Mouse (Mus musculus): Measurements from ENCODE around the gene Trnau1ap.
A peak's percentile ranks its signal among the peaks of the same experiment; 100 is the strongest.
"Not testable (repeated sequence)": the region's sequence is repeated elsewhere in the genome, so short reads cannot be mapped to it uniquely, and the experiment has no call there.

Trnau1ap gene

DNA sequence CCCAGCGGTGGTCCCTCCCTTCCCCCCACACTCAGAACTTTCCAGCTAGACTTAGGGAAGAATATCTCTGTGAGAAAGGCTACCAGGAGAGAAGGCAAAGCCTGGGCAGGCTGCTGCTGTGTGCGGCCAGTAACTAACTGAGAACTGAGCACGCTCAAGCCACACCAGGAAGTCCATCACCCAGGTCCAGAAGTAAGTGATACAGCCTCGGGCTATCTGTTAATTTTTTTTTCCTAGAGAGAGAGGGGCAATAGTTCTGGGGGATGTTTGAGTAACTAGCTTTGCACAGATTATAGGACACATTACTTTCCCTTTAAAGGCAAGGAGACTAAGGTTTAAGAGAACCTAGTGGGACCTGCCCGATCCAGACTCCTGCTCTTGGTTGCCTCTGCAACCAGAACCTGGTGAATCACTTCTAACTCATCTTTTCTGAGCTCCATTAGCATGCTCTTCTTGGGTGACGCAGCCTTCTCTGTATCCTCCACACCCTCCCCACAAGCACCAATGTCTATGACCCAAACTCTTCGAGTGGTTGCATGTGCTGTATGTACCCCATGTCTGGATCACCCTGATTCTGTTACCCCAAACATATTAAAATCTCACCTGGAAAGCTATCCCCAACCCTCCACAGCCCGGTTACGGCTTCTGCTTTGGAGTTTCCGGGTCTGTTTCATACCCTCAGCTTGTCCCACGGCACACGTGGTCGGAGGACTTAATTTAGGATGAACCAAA, 15.2 kb upstream of the Trnau1ap start:
- peak; percentile 62 for DNase-seq (ENCODE audit: low read depth, low spot score)

DNA sequence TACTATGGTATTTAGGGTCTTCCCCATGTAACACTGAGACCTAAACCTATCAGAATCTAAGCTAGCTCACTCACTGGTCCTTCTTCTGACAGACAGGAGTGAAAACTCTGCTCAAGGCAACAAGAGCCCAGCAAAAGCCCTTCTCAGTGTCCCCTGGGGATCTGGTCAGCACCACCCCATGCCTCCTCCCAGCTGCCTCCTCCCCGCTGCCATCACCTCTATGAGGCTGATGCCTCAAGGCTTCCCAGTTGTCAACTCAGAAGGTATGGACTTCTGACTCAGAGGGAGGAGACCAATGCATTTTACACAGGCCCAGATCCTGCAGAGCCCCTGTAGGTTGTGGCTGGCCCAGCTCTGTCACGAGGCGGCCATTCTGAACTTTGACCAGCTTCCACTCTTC, 12.1 kb upstream of the Trnau1ap start:
- DNase-seq (ENCODE audit: low read depth, low spot score): no peak

DNA sequence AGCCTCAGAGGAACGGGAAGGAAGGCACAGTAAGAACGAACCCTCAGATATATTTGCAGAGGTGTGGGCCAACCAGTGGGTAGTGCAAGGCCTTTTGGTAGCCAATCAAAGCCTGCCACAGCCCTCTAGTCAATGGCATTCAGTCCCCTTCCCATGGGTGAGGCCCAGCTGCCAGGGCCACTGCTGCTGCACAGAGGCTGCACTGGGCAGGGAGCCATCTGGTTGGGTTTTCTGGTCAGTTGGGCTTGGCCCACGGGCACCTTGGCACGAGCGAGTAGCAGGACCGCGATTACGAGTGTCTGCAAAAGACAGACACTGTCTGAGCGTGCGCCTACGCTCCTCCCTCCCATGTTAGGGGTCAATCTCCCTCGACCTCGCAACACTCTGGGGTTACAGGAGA, 9.6 kb upstream of the Trnau1ap start:
- no peak for DNase-seq (ENCODE audit: low read depth, low spot score)

DNA sequence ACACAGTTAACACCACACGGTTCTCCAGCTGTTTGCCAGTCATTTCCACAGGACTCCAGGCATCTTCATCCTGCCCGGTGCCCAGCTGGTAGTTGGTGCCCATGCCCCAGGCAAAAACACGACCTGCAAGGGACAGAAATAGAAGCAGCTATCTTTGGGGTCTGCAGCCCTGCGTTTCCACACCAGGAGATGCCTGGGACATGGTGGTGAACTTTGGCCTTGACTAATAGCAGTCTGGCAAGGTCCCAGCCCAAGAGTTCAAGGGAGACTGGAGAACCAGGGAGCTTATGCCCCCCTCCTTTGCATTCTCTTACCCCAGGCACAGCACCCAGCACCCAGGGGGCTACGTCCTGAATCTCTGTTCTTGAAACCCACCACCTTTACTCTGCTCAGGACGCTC, 3.5 kb upstream of the Trnau1ap start:
- no peak for DNase-seq (ENCODE audit: low read depth, low spot score)

DNA sequence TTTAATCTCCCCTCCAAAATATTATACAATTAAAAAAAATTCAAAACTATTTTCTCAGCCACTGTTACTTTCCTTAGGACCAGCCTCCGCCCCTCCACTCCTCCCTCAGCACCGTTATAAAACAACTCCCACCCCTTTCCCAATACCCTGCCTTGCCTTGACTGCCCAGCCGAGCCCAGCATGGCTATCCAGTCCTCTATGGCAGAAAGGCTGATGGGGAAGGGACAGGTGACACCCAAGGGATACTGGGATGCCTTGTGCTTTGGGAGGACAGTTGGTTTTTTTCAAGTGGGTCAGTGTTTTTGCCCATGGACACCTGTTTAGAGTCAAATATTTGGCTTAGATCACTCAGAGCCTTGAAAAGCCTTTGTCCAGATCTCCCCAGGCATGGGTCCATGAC, 2.6 kb upstream of the Trnau1ap start:
- no peak for DNase-seq (ENCODE audit: low read depth, low spot score)

DNA sequence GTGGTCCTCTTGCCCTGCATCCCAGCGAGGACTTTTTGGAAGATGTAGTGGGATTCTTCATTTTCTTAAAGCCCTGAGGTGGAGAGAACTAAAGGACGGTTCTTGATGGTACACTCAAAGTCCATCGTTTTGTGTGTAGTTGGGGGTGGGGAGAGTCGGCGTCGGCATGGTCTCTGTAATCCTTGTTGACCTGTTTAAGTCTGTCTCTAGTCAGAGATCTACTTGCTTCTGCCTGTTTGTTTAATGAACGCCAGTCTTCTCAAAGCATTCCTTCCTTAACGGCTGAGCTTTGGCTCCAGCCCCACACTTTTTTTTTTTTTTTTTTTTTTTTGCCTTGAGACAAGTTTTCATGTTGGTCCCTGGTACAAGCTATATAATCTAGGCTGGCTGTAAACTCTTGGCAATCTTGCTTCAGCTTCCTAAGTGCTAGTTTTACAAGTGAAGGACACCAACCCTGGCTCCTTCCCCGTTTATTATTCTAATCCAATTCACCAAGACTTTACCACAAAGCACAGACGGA, 557 bp upstream of the Trnau1ap start:
- DNase-seq (ENCODE audit: low read depth, low spot score): no peak

DNA sequence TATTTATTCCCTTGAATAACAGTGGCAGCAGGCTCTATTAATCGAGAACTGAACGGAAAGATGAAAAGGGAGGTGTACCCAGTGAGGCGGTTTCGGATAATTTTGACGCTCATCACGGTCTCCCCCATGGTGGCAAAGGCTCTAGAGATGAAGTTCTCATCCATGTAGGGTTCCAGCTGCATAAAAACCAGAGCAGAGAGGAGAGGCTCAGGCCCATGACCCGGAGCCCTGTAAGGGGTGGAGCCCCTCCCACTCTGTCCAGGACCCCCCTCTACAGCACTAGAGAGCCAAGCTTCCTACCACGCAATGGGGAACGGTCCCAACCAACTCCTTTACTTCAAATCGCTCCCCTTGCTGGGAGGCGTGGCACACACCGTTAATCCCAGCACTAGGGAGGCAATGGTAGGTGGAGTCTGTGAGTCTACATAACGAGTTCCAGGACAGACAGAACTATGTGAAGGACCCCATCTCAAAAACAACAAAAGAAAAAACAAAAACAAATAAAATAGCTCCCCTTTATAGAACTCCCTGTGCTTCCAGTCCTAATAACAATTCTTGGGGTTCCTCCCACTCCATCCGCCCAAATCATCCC, 851 bp downstream of the Trnau1ap start:
- DNase-seq (ENCODE audit: low read depth, low spot score): peak; percentile 45

DNA sequence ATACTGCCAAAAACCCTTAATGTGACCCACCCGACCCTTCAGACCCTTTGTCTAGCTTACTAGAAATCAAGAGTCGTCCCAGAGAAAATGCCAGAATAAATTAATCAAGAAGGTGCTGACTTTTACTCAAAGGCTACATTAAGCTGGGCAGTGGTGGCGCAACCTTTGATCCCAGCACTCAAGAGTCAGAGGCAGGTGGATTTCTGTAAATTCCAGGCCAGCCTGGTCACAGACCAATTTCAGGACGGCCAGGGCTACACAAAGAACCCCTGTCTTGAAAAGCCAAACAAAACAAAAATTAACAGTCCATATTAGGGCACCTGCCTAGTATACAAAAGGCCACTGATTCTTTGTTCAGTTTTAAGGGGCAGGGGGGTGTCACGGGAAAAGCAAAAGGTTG, 2.9 kb downstream of the Trnau1ap start:
- no peak for DNase-seq (ENCODE audit: low read depth, low spot score)

DNA sequence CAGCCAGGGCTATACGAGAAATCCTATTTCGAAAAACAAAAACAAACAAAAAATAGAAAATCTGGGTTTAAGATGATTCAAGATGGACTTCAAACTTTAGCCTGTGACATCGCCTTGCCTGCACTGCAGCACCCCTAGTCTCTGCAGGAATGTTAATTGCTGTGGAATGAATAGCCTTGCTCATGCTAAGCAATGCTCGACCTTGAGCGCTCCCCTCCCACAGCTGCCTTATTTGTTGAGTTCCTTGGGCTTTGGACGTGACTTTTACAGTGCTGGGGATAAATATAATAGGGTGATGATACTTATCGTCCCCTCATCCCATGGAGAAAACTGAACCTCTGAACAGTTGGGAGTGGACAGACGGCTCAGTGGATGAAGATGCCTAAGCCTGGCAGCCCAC, 13.6 kb downstream of the Trnau1ap start:
- DNase-seq (ENCODE audit: low read depth, low spot score): peak; percentile 92

DNA sequence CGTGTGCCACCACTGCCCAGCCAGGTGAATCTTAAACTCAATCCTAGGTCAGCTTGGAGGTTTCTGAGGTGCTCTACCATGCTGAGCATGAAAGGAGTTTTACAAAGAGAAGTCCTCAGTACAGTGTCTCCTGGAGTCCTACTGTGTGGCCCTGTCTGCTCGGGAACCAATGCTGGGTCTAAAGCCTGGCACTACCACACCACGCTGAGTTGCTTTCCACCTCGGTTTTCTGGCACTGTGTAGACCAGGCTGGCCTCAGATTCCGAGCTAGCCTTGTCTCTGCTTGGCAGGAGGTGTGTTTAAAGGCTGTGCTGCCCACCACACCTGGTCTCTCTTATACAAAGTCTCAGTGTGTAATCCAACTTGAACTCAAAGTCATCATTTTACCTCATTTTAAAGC, 16.7 kb downstream of the Trnau1ap start:
- no peak for DNase-seq (ENCODE audit: low read depth, low spot score)

DNA sequence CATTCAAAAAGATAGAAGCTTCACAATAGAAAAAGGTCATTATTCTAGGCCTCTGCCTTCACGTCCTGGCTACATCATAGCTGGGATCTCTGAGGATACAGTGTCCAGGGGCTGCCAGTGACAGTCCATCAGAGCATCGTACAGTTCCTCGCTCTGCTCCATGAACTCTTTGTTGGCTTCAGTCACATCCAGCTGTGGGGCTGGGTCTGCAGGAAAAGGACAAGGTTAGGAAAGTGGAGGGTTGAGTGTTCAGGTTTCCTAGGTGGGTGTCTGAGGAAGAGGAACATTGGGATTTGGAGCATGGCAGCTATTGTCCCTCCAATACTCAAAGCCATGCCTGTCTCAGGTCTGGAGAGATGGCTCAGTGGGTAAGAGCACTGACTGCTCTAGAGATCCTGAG, 17.5 kb downstream of the Trnau1ap start:
- peak; percentile 77 for DNase-seq (ENCODE audit: low read depth, low spot score)

DNA sequence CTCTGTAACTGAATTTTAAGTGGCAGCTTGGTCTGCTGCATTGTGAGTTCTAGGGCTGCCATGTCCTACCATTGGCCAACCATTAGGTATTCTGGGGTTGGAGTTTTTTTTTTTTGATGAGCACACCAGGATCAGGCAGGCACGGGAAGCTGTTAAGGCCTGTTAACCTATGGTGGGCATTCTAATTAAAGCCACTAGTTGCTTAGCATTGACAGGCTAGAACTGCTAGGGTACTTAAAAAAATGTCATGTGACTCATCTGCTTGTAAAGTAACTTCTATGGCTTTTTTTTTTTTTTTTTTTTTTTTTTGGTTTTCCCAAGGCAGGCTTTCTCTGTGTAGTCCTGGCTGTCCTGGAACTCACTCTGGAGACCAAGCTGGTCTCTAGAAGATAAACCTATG, 18.1 kb downstream of the Trnau1ap start:
- peak; percentile 74 for DNase-seq (ENCODE audit: low read depth, low spot score)

DNA sequence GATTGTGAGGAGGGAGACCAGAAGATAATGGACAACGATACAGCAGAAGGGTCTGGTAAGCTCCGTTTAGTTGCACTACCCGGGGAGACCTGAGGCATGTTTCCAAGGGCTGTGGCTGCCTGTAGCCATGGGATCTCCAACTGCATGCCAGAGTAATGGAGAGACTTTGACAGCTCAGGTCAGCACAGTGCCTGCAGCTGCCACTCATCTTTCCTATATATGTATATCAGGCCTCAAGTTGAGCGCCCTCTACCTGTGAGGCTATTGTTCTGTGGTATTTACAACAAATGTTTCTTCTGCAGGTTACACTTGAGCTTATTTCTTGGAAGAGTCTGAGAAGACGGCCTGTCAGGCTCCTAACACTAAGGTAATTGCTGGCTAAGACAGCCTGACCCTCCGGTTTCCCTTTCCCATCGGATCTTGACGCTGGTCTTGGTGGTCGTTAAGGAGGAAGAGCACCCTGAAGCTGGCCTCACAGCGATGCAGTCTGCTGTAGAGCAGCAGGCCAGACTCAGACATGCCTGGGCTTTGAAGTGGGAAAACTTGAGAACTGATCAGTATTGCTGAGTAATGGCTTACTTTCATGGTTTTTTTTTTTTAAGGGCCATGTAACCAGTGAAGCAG, 19.4 kb downstream of the Trnau1ap start:
- peak; percentile 77 for DNase-seq (ENCODE audit: low read depth, low spot score)

DNA sequence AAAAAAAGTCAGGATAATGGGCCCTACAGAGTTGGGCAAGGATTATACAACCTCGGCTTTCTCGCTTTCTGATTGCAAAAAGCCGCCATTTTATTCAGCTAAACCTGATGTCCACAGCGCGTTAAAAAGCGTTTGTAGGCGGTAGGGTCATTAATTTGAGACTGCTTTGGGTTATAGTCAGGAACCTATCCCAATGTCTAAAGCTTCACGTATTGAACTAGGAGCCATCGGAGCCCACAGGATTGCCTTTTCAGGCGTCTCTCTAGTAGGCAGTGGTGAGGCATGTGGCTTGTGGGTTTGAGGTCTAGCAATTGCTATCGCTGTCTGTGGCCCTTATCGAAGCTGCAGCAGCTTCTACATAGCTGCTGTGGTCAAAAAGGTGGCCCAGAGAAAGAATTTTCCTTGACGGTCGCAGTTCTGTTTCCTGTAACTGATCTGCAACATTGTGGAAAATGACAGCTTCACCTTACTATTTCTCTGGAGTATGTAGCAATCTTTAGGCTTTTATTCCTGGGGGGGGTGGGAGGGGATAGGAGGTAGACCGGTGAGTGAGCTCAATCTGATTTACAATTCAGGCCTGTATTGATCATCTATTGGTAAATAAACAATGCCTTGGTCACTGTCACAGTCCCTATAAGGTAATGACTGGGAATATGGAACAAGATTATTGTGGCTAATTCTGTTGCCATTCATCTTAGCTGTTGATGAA, 20.0 kb downstream of the Trnau1ap start:
- DNase-seq (ENCODE audit: low read depth, low spot score): no peak

DNA sequence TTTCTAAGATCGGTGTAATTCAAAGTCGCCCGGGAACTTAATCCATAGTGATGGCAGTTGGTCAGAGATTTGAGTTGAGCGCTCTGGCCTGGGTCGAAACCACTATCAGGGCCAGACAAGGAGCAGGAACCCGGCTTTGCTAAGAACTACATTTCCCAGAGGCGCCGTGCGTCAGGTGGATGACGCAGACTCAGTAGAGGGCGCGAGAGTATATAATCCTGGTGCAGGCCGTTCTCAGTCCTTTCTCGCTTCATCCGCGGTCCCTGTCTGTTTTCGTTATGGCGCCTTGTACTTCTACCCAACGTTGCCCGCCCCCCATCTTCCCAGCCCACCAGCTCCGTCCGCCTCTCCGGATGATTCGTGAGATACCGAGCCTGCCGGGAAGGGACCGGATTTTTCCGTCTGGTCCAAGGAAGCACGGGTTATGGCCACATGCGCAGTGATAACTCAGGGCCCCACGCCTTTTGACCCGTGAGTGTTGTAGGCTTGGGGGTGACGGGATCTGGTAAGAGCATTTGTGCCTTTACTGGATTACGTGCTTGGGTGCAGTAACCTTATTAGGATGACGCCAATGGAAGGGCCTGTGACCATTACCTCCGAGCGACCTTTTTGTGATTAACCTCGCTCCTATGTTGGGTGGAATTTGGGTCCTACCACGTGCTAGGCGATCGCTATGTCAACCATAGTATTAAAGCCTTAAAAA, 20.8 kb downstream of the Trnau1ap start:
- peak; percentile 95 for DNase-seq (ENCODE audit: low read depth, low spot score)

DNA sequence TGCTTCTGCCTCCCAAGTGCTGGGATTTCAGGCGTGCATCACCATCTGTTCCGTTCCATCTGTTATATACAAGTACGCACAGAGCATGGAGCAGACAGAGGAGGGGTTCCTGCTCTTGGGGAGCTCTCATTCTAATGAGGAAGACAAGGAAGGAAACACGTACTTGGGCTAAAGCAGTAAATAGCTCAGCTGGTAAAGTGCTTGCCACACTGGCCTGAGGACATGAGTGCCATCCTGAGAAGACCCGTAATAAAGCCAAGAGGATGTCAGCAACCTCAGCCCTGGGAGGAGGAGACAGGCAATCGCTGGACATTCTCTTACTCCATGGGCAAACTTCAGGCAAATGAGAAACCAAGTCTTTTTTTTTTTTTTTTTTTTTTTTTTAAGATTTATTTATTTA, 23.3 kb downstream of the Trnau1ap start:
- DNase-seq (ENCODE audit: low read depth, low spot score): no peak

DNA sequence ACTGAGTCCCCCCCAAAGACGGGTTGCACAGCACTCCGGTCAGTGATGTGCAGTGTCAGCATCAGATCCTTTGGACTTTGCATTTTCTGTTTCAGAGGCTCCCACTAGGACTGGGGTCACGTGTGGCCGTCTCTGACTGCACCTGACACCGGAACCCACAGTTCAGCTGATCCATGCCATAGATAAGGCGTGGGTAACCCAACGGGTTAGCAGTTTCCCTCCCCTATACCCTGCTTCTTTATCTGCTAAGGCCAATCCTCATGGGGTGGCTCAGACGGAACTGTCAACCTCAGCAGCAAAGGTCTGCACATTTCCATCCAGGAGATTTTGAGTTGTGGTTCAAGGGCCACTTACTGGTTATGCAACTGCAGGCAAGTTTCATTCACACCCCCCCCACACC, 24.1 kb downstream of the Trnau1ap start:
- no peak for DNase-seq (ENCODE audit: low read depth, low spot score)

DNA sequence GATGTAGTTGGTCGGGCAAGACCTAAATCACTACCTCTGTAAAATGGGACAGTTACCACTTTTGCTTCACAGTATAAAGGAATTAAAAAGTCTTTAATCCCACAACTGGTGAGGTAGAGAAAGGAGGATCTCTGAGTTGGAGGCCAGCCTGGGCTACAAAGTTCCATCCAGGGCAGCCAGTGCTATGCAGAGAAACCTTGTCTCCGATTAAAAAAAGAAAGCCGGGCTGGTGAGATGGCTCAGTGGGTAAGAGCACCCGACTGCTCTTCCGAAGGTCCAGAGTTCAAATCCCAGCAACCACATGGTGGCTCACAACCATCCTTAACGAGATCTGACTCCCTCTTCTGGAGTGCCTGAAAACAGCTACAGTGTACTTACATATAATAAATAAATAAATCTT, 25.9 kb downstream of the Trnau1ap start:
- not testable (repeated sequence) for DNase-seq (ENCODE audit: low read depth, low spot score)

DNA sequence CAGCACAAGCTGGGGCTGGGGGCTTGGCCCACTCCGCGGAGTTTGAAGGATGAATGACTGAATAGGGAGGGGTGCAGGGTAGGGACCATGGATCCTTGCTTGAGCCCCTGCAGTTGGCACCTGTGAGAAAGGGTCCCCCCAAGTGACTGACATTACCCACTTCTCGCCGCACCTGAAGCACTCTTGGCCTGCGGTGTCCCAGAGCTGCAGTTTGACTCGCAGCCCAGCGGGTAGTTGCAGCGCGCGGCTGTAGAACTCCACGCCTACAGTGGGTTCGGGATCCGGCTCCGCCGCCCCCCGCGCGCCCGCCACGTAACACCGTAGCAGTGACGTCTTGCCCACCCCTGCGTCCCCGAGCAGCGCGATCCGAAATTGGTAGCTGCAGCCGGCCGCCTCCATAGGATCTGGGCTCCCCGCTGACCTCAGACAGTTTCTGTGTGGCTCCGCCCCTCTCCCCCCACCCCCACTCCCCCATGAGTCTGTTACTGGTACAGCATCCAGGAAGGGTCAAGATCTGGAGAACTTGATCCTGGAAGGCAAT, 26.3 kb downstream of the Trnau1ap start, which contains the start of gene Rab42:
TSS of gene Rab42 (minus strand) at position 447 of the 541 bp plus-strand sequence.
- DNase-seq (ENCODE audit: low read depth, low spot score): peak; percentile 88

DNA sequence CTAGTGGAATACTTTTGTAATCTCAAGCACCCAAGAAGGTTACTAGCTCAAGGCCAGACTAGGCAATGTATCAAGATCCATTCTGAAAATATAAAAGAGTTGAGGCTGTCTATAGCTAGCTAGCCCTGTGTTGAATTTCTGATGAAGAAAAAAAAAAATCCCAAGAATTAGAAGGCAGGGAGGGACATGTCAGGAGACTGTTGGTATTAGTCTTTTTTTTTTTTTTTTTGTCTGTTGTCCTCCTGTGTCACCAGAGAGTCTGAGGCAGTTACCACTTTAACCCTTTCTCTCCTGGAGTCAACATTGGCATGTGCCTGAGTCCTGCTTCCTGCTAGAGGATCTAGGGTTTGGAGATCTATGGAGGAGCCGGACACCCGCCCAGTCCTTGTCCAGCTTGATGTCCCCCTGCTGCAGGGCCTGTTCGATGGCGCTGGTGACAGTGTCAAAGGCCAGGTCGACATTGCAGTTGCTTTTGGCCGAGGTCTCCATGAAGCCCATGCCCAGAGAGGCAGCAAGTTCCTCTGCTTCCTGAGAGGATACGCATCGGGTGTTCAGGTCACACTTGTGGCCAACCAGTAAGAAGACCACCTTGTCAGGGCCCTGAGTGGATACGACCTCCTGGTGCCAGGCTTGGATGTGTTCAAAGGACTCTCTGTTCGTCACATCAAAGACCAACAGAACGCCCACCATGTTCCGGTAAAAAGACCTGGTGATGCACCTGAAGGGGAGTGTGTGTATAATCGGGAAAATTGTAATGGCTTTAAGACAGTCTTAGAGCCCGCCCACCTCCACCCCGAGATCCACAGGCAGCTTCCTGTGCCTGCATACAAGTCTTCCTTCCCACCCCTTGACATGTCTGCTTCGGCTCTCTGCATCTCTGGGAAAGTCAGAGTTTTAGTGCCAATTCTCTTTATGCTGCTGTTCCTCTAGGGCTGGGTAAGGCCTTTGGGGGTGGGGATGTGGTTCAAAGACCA, 27.1 kb downstream of the Trnau1ap start:
- peak; percentile 53 for DNase-seq (ENCODE audit: low read depth, low spot score)
